Mouse (Mus musculus) liver (tissue): Measurements from ENCODE around the gene Tcf7l2.
A peak's percentile ranks its signal among the peaks of the same experiment; 100 is the strongest.

Source experiments
- DNase-seq: peaks from one replicate; pipeline ENCODE4 v3.0.0-alpha.2; 2020; ENCODE audit warnings: mixed read lengths

The Tcf7l2 gene

DNA sequence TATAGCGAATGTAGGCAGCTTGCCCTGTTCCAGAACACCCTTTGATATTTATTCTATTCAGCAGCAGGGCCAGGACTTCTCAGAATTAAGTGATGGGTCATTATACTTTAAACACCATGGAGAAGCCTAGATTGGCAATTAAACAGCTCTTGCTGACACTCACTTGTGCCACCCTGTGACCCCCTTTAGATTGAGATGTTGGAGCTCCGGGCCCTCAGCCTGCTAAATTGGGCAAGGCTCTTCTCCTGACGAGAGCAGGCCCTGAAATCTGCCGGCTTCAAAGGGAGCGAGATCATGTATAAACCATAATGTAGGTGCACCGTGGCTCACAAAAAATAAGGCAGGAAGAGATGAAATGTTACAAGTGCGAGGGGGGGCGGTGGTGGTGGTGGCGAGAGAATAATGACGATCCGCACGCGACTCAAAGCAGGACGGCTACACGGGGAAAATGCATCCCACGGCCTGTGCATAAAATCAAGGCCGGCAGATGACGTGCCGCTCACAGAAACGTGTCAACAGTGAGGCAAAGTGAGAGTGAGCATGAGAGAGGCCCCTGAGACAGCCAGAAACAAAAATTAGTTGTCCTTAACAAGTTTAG, 173.1 kb downstream of the Tcf7l2 start:
- DNase-seq, result no peak

- no peak for DNase-seq
Observed at GRCm38 (mm10) chr19:55915506-55915905, 173.9 kb downstream of the Tcf7l2 start.

GRCm38 (mm10) chr19:55916211-55916610, 174.6 kb downstream of the Tcf7l2 start:
- DNase-seq, result no peak

DNA sequence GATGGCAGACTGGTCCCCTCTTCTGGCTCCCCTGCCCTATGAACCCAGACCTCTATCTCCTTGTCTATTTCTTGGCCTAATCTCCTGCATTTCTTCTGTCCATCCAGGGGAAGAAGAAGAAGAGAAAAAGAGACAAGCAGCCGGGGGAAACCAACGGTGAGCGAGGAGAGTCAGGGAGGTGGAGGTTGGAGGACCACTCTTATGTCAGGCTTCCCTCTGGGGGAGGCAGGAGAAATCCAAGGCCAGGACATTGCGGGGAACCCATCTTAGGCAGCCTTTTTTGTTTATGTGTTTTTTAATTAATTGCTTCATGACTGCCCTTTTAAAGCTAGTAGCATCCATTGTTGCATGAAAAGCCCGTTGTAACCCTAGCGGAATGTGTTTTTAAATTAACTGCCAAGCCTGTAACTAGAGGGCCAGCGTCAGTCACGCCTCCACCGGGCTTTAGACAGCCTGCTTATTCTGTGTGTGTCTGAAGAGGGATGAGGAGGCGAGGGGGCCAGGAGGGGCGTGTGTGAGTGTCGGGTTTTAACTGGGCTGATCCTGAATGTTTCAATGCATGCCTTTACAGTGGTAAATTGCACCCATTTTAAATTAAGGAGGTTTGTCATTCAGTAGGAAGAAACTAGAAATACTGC, 182.3 kb downstream of the Tcf7l2 start:
- DNase-seq, result no peak

- DNase-seq, result no peak
Observed at GRCm38 (mm10) chr19:55924800-55925199, 183.2 kb downstream of the Tcf7l2 start.

- DNase-seq, result peak; percentile 91
Observed at GRCm38 (mm10) chr19:55925425-55925803, 183.8 kb downstream of the Tcf7l2 start.

- peak; percentile 64 for DNase-seq
Observed at GRCm38 (mm10) chr19:55925804-55926521, 184.3 kb downstream of the Tcf7l2 start.

DNA sequence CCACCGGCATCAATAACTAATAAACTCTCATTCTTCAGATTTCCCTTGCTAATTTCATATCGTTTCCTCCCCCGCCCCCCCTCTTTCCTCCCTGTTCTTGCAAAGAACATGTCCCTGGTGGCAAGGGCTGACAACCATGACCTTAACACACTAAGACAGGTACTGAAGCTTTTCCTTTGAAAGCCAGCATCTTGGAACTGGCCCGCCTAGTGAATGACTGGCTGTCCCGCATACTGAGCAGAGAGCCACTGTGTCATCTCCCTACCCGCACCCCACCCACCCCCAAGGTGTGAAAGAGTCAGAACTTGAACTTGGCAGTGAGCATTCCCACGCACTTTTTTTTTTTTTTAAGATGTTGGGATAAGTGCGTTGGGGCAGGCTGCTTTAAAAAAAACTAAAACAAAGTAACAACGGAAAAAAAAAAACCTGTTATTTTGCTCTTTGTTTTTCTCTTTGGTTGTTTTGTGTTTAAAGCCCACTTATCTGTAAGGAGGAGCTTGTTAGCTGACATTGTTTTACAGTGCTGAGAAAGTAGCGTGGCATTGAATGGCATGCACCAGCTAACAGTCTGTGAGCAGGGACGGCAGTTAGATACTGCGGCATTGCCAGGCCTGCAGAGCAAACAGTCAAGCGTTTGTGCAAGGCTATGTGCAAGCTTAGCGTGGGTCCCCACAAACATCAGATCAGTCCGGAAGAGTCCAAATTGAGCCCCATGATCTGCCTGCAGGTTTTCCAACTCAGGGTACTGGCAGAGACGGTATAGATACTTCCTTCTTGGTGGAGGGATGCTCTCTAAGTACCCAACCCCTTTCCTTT, 185.4 kb downstream of the Tcf7l2 start:
- peak; percentile 64 for DNase-seq

DNA sequence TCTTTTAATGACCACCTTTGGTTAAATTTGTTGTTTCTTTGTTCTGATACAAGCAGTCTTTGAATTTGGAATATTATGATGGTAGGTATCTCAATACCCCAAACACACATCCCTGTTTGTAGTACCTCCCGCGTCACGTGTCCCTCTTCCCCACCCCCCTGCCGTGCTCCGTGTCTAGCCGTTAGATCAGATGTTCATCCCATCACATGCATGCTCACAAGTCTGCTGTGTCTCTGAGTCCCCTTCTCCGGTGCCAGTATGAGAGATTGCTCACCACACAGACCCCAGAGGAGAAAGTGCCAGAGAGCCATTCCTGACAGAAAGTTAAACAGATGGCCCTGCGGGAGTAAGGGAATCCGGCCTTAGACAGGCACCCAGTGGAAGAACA, 186.0 kb downstream of the Tcf7l2 start:
- DNase-seq, result no peak

DNA sequence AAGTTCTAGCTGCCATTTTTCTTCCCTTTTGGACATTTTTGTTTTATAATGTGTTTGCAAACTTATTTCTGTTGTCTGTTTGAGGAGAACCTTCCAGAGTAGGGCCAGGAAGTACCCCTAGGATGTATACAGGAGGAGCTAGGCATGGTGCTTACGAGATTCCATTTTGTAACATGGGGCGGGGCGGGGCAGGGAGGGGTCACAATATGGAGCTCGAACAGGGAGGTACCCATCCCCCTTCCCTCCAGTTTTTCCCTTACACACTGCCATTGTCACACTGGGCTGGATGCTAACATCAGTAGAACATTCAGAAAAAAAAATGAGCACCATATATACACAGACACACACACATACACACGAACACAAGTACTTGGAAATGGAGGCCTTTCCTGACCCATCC, 187.1 kb downstream of the Tcf7l2 start:
- peak; percentile 71 for DNase-seq

DNA sequence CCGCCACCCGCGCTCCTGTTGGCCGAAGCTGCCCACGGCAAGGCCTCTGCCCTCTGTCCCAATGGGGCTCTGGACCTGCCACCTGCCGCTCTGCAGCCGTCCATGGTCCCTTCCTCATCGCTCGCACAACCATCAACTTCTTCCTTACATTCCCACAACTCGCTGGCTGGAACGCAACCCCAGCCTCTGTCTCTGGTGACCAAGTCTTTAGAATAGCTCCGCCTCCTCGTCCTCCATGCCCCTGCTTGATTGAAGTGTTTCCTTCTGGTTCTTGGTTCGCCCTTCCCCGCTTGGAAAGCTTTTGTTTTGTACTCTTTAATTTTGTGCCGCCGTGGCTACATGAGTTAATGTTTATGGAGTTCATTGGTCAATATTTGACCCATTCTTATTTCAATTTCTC, 190.0 kb downstream of the Tcf7l2 start:
- DNase-seq, result no peak

GRCm38 (mm10) chr19:55933947-55934729, 192.5 kb downstream of the Tcf7l2 start:
- no peak for DNase-seq

DNA sequence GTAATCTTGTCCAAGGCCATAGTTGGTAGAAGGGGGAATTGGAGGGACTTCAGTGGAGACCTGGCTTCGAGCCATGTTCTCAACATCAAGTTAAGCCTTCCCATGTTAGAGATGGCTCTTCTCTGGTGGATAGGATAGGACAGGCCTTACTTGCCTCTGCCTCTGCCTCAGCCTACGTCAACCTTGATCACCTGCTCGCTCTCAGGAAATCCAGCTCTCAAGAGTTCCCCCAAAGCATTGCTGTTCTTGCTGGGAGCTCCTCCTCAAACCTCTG, 193.0 kb downstream of the Tcf7l2 start:
- DNase-seq, result no peak

DNA sequence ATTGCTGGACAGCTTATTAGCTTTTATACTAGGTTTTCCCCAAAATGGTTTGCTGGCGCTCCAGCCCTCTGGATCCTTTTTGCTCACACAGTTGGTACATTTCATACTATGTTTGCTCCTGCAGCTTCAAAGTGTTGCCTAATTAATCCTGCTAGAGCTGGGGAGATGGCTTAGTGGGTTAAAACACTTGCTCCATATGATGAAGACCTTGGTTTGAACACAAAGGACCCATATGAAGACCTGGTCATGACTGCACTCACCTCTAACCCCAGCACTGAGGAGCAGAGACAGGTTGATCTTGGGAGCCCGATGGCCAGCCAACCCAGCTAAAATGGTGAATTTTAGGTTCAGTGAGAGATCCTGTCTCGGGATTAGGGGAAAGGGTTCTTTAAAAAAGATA, 195.4 kb downstream of the Tcf7l2 start:
- no peak for DNase-seq

- peak; percentile 48 for DNase-seq
Observed at GRCm38 (mm10) chr19:55938254-55939046, 196.8 kb downstream of the Tcf7l2 start.

- peak; percentile 50 for DNase-seq
Observed at GRCm38 (mm10) chr19:55939090-55939489, 197.5 kb downstream of the Tcf7l2 start.

DNA sequence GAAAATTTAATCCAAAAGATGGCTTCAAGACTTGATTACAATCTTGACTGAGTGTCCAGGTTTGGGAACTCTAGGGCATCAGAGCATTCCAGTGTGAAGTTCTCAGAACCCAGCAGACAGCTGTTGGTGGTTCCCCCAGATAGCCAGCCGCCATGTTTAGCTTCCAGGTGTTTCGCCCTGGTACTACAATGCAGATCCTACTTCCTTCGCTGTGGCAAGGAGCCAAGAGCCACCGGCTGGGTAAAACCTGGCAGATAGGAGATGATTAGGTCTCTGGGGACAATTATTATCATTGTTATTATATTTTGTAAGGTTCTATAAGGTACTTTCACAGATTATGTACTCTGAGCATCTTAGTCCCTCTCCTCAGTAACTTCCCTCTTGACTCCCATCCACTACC, 198.1 kb downstream of the Tcf7l2 start:
- DNase-seq, result no peak

DNA sequence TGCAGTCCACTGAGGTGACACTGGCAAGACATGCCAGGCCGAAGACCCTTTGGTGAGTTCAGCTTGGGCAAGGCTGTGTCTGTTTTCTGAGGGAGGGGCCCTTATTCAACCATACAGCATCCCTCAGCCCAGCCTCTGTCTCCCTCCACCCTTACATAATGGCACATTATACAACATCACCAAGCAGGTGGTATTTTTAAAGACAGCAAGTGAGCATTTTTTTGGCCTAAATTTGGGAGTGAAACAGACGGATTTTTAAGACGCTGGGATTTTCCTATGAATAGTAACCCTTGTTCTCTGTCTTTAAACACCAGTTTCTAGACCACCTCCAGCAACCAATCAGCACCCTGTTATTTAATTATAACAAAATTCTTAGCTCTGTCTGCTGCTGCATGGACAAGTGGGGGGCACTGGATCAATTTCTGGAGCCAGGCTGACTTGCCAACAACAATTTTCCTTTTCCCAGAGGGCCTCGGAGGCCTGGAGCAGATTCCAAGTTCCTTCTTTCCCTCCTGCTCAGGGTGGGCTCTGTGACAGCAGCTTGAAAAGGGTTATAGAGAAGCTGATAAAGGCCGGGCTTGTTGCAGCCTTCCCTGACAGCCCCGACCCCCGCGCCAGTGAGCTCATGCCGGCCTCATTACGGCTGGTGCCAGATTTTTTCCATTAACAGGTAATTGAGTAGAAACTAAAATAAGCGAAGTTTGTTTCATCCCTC, 199.1 kb downstream of the Tcf7l2 start:
- no peak for DNase-seq

DNA sequence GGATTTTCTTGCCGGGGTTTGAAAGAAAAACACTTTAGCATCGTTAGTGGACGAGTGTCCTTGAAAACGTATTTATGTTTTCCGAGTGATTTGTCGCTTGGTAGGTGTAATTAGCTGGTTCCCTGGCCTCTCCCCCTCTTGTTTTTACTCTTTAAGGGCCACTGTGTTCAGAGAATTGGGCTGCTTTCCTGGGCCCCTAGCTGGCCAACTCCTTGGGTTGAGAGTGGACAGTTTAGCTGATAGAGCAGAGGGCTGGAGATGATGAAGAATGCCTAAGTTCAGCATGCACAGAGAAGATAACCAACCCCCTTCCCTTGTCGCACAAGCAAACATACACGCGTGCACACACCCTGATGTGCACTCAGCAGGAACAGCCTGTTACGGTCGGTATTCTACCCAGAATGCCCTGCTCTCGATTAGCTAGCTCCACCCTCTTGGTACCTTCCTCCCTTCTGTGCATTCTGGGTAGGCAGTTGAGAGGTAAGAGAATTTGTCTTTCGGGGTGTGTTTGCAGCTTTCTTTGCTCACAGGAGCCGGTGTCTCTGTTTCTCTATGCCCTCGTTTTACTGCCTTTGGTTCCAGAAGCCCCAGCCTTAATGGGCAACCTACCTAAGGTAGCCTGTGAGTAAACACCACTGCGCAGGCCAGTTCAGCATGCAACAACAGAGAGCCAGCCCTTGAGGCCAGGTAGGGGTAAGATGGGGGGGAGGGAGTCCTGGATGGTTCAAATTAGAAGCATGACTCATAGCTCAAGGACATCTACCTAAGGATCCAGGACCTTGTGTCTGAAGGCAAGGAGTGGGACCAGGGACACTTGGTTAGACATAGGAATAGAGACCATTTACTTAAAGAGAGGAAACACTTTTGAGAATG, 199.9 kb downstream of the Tcf7l2 start:
- peak; percentile 89 for DNase-seq

GRCm38 (mm10) chr19:55951397-55951796, 209.8 kb downstream of the Tcf7l2 start:
- no peak for DNase-seq
